Mouse (Mus musculus) heart, adult 2 months (tissue): ENCODE measurements around the gene Eif3d. TPM values are rescaled to one million over a fixed set of nuclear protein-coding genes. Genes with fewer than 3 reads are reported as not detected.

ENCODE experiments used
- DNase-seq, 2 experiments: peaks; one replicate each; pipeline ENCODE4 v3.0.0; 2021
- H3K27ac ChIP-seq: fragments of 200-600 bp; 2 replicates; pipeline ENCODE4 v1.8.1; 2022
- H3K27me3 ChIP-seq: fragments of 200-500 bp; 2 replicates; pipeline ENCODE4 v1.6.1; 2012; ENCODE audit warnings: mild to moderate bottlenecking, low read length, inconsistent platforms, mixed read lengths; ENCODE audit not compliant: control insufficient read depth, insufficient read depth
- H3K36me3 ChIP-seq: fragments of 200-500 bp; 2 replicates; pipeline ENCODE4 v1.6.1; 2012; ENCODE audit warnings: low read length, inconsistent platforms; ENCODE audit not compliant: control insufficient read depth, insufficient read depth
- H3K4me1 ChIP-seq: fragments of 200-500 bp; 2 replicates; pipeline ENCODE4 v1.6.1; 2011; ENCODE audit warnings: low read length; ENCODE audit not compliant: control insufficient read depth, insufficient read depth
- H3K4me3 ChIP-seq: fragments of 200-600 bp; 2 replicates; pipeline ENCODE4 v1.8.1; 2022
- H3K79me2 ChIP-seq: fragments of 200-500 bp; replicated peaks from 2 replicates; pipeline ENCODE4 v1.6.1; 2012; ENCODE audit warnings: mild to moderate bottlenecking, inconsistent platforms, low read length, moderate library complexity, mixed read lengths; ENCODE audit not compliant: control insufficient read depth, insufficient read depth
- H3K9ac ChIP-seq: fragments of 200-500 bp; 2 replicates; pipeline ENCODE4 v1.6.1; 2012; ENCODE audit warnings: low read depth, mild to moderate bottlenecking, control low read depth, inconsistent platforms, low read length, mixed read lengths
- CTCF ChIP-seq: fragments of 200-600 bp; IDR thresholded peaks from 2 replicates; pipeline ENCODE4 v1.8.1; 2022; ENCODE audit warnings: antibody characterized with exemption, mild to moderate bottlenecking, moderate library complexity
- EP300 ChIP-seq: fragments of 200-500 bp; IDR thresholded peaks from 2 replicates; pipeline ENCODE4 v1.6.1; 2011; ENCODE audit warnings: low read depth, low read length, control low read depth; ENCODE audit not compliant: insufficient read depth
- POLR2A ChIP-seq: fragments of 200-500 bp; IDR thresholded peaks from 2 replicates; pipeline ENCODE4 v1.6.1; 2011; ENCODE audit warnings: mild to moderate bottlenecking, low read depth, low read length, control low read depth; ENCODE audit not compliant: insufficient read depth
- WGBS: fragments of 180-500 bp; shearing (Covaris S2); methylation state at CpG from one replicate; pipeline ENCODE4 v1.1.7; 2018; 5-methylcytosine and 5-hydroxymethylcytosine counted together
- intact Hi-C: fragments of 180-260 bp; cut with DNase I; formaldehyde crosslinking; loops from one replicate; pipeline ENCODE4 v1.15.1; 2025
- polyA plus RNA-seq: library from polyadenylated mRNA; depleted of rRNA; stranded (reverse); fragments of >200 nt; gene quantifications from 2 replicates; pipeline ENCODE4 v1.2.3, GENCODE M21; 2012
- total RNA-seq, 2 experiments: library from RNA; stranded (reverse); gene quantifications; 2 replicates each; pipeline ENCODE4 v1.2.3; 2021

Eif3d gene
- total and polyA plus RNA-seq, 3 experiments: 62.6 to 87.6 (median 64.4) TPM

DNA sequence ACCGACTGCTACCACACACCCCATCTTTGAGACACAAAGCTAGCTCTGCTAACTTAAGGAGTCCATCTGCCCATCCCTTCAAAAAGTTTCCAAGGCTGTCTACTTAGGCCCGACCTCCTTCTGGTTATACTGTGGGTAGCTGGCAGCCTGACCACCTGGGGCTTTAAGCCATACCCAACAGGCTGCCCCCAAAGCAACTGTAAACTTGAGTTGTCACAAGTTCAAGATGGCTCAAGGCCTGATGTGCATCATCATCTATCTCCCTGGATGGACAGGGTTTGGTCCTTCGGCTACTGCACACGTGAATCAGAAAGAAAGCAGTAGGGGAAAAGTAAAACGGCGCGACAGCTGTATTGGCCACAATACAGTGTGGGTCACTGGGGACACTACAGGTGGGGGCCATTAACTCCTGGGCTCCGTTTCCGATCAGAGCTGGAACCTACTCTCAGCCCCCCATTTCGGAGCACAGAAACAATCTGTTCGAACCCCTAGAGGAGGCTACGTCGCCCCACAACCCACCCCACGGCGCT is 608 bp downstream of the Eif3d start:
- DNase-seq: no peak
- Histone ChIP-seq H3K36me3 (no peaks in the 10 kb centered on the region), H3K79me2 (0 out of 2 replicates have a peak, but pooled peaks cover 3% of the 10 kb centered on the region), H3K4me1 (peaks cover 4% of the 10 kb centered on the region), H3K9ac (peak overlapping the region; percentile 96), H3K27me3 (no peaks in the 10 kb centered on the region), H3K27ac (peak overlapping the region; percentile 98), H3K4me3 (peak overlapping the region; percentile 73)
- no peak for TF ChIP-seq CTCF
- no peak for TF ChIP-seq POLR2A
- TF ChIP-seq EP300: no peak
- intact Hi-C loops: loop anchor here (2.0 kb wide), 1 partner anchor 41 kb away; the partner anchor contains the start of gene Txn2
- 1% methylated on average over 15 of the region's 15 CpGs for WGBS

GRCm38 (mm10) chr15:77965117-77965528 is 5.5 kb downstream of the Eif3d start:
- Histone ChIP-seq H3K79me2 (0 out of 2 replicates have a peak, but pooled peaks cover 3% of the 10 kb centered on the region), H3K4me3 (no peak overlapping the region), H3K27ac (no peak overlapping the region), H3K27me3 (no peaks in the 10 kb centered on the region), H3K4me1 (peaks cover 4% of the 10 kb centered on the region), H3K36me3 (no peaks in the 10 kb centered on the region), H3K9ac (no peak overlapping the region)
- WGBS: 79% methylated on average over 9 of the region's 9 CpGs
- TF ChIP-seq CTCF (no peak), EP300 (no peak), POLR2A (no peak)
- intact Hi-C loops: no loop called here
- no peak for DNase-seq

GRCm38 (mm10) chr15:77962447-77962846 is 8.2 kb downstream of the Eif3d start:
- Histone ChIP-seq H3K36me3 (no peaks in the 10 kb centered on the region), H3K27me3 (no peaks in the 10 kb centered on the region), H3K4me1 (no peaks in the 10 kb centered on the region), H3K9ac (no peak overlapping the region), H3K4me3 (no peak overlapping the region), H3K27ac (no peak overlapping the region), H3K79me2 (no peaks in the 10 kb centered on the region)
- TF ChIP-seq CTCF (no peak), POLR2A (no peak), EP300 (no peak)
- intact Hi-C loops: no loop called here
- DNase-seq: no peak
- 92% methylated on average over 5 of the region's 5 CpGs for WGBS

- no peak for DNase-seq
- H3K9ac ChIP-seq: no peak overlapping the region
- intact Hi-C loops: no loop called here
- H3K27me3 ChIP-seq: peaks cover 3% of the 10 kb centered on the region
- no peaks in the 10 kb centered on the region for H3K79me2 ChIP-seq
- WGBS: 87% methylated on average over 6 of the region's 6 CpGs
- H3K4me1 ChIP-seq: no peaks in the 10 kb centered on the region
- H3K27ac ChIP-seq: no peak overlapping the region
- TF ChIP-seq POLR2A (no peak), CTCF (no peak), EP300 (no peak)
- H3K4me3 ChIP-seq: no peak overlapping the region
- H3K36me3 ChIP-seq: no peaks in the 10 kb centered on the region
Observed at GRCm38 (mm10) chr15:77960693-77961092, 9.9 kb downstream of the Eif3d start.

GRCm38 (mm10) chr15:77958071-77958470 is 12.5 kb downstream of the Eif3d start:
- Histone ChIP-seq H3K4me1 (no peaks in the 10 kb centered on the region), H3K79me2 (no peaks in the 10 kb centered on the region), H3K4me3 (no peak overlapping the region), H3K27ac (no peak overlapping the region), H3K9ac (no peak overlapping the region), H3K27me3 (peaks cover 6% of the 10 kb centered on the region), H3K36me3 (no peaks in the 10 kb centered on the region)
- intact Hi-C loops: no loop called here
- no peak for DNase-seq
- WGBS: 52% methylated on average over 3 of the region's 3 CpGs
- TF ChIP-seq POLR2A (0 out of 2 replicates have a peak, but pooled peaks have one; percentile 8), EP300 (no peak)

DNA sequence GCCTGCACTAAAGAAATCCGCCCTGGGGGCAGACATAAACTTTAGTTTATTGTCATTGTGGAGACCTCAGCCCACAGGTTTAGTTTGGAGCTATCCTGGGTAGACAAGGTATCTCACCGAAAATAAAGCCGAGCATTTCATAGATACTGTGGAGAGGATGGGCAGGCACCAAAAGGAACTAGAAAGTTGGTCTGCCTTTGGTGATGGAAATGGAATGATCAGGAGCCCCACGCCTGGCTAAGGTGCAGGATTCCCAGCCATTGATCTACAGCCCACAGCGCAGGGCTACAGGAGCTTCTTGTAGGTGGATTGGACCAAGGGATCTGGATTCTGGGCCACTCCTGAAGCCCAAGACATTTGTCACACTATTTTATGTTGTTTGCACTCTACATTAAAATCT is 13.0 kb downstream of the Eif3d start:
- intact Hi-C loops: loop anchor here (2.0 kb wide), 1 partner anchor 23 kb away; no protein-coding TSS in a partner anchor
- Histone ChIP-seq H3K36me3 (no peaks in the 10 kb centered on the region), H3K27ac (no peak overlapping the region), H3K4me3 (no peak overlapping the region), H3K79me2 (no peaks in the 10 kb centered on the region), H3K27me3 (peaks cover 6% of the 10 kb centered on the region), H3K4me1 (no peaks in the 10 kb centered on the region), H3K9ac (no peak overlapping the region)
- WGBS: 41% methylated on average over 5 of the region's 5 CpGs
- no peak for DNase-seq
- TF ChIP-seq POLR2A (no peak), EP300 (no peak), CTCF (no peak)
